Mouse (Mus musculus) embryonic facial prominence, embryonic 15.5 days (tissue): ENCODE measurements around the gene Prdm16. TPM values are rescaled to one million over a fixed set of nuclear protein-coding genes. Genes with fewer than 3 reads are reported as not detected.

Source experiments
- ATAC-seq: fragments of 200-750 bp; cut with Nextera tagmentation; 2 replicates; pipeline ENCODE4 v1.8.0; 2017; ENCODE audit warnings: low read depth, moderate TSS enrichment; ENCODE audit not compliant: insufficient number of reproducible peaks, low FRiP score, low TSS enrichment
- H3K27ac ChIP-seq: fragments of 300-500 bp; sonication (generic); replicated peaks from 2 replicates; pipeline ENCODE4 v1.5.1; 2015; ENCODE audit warnings: mild to moderate bottlenecking, inconsistent platforms
- H3K27me3 ChIP-seq: fragments of 300-500 bp; sonication (generic); 2 replicates; pipeline ENCODE4 v1.6.1; 2015; ENCODE audit warnings: inconsistent platforms
- H3K36me3 ChIP-seq: fragments of 300-500 bp; sonication (generic); 2 replicates; pipeline ENCODE4 v1.6.1; 2015; ENCODE audit warnings: mild to moderate bottlenecking, inconsistent platforms
- H3K4me1 ChIP-seq: fragments of 300-500 bp; sonication (generic); 2 replicates; pipeline ENCODE4 v1.6.1; 2015; ENCODE audit warnings: inconsistent platforms
- H3K4me2 ChIP-seq: fragments of 300-500 bp; sonication (generic); replicated peaks from 2 replicates; pipeline ENCODE4 v1.6.1; 2015; ENCODE audit warnings: mild to moderate bottlenecking, inconsistent platforms
- H3K4me3 ChIP-seq: fragments of 300-500 bp; sonication (generic); replicated peaks from 2 replicates; pipeline ENCODE4 v1.5.1; 2015; ENCODE audit warnings: mild to moderate bottlenecking, inconsistent platforms
- H3K9ac ChIP-seq: fragments of 300-500 bp; sonication (generic); 2 replicates; pipeline ENCODE4 v1.6.1; 2015; ENCODE audit warnings: inconsistent platforms
- H3K9me3 ChIP-seq: fragments of 300-500 bp; sonication (generic); replicated peaks from 2 replicates; pipeline ENCODE4 v1.6.1; 2016; ENCODE audit warnings: inconsistent platforms
- WGBS: fragments of 180-500 bp; shearing (Covaris S2); methylation state at CpG from one replicate; pipeline ENCODE4 v1.1.7; 2015; 5-methylcytosine and 5-hydroxymethylcytosine counted together
- polyA plus RNA-seq: library from polyadenylated mRNA; unstranded; fragments of >200 nt; fragmentation: Nextera tagmentation; extraction: Ambion mirVana; gene quantifications from 2 replicates; pipeline ENCODE4 v1.2.1, GENCODE M21; 2015

Prdm16 gene
- polyA plus RNA-seq, 1 experiment from 2014 or later, result 12.5 TPM

GRCm38 (mm10) chr4:154536110-154536509, 100.6 kb downstream of the Prdm16 start:
- Histone ChIP-seq H3K27me3 (no peaks in the 10 kb centered on the region), H3K4me1 (peaks cover 5% of the 10 kb centered on the region), H3K9me3 (no peaks in the 10 kb centered on the region), H3K4me2 (no peak overlapping the region), H3K36me3 (no peaks in the 10 kb centered on the region), H3K4me3 (no peak overlapping the region), H3K9ac (no peak overlapping the region), H3K27ac (no peak overlapping the region)
- WGBS, result 61% methylated on average over 5 of the region's 5 CpGs
- no peak for ATAC-seq

GRCm38 (mm10) chr4:154531368-154531767, 105.3 kb downstream of the Prdm16 start:
- Histone ChIP-seq H3K9me3 (no peaks in the 10 kb centered on the region), H3K27me3 (no peaks in the 10 kb centered on the region), H3K27ac (no peak overlapping the region), H3K4me1 (peaks cover 15% of the 10 kb centered on the region), H3K9ac (no peak overlapping the region), H3K36me3 (no peaks in the 10 kb centered on the region), H3K4me2 (no peak overlapping the region), H3K4me3 (no peak overlapping the region)
- WGBS, result 39% methylated on average over 4 of the region's 4 CpGs
- ATAC-seq, result no peak

- no peak overlapping the region for H3K4me2 ChIP-seq
- no peaks in the 10 kb centered on the region for H3K9me3 ChIP-seq
- no peak overlapping the region for H3K4me3 ChIP-seq
- H3K27me3 ChIP-seq, result no peaks in the 10 kb centered on the region
- H3K4me1 ChIP-seq, result peaks cover 15% of the 10 kb centered on the region
- H3K9ac ChIP-seq, result no peak overlapping the region
- no peak overlapping the region for H3K27ac ChIP-seq
- ATAC-seq, result no peak
- no peaks in the 10 kb centered on the region for H3K36me3 ChIP-seq
- 71% methylated on average over 7 of the region's 7 CpGs for WGBS
These were observed 106.3 kb downstream of the Prdm16 start for GRCm38 (mm10) chr4:154530336-154530735.

DNA sequence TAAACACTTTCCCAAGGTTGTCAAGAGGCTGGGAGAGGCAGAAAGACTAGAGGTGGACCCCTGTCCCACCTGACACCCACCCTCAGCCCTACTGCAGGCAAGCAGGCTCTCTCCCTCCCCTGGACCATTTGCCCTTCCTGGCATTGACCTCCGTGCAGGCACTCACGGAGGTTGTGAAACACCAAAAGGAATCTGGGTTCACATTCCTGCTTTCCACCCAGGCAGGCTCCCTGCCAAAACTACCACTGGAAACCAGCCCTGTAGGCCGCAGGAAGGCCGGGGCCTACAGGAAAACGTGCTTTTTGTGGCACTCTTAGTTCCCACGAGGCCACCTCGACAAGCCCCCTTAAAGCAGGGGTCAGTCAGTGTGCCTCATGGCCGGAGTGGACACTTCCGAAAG, 109.2 kb downstream of the Prdm16 start:
- Histone ChIP-seq H3K36me3 (no peaks in the 10 kb centered on the region), H3K27ac (no peak overlapping the region), H3K4me1 (peaks cover 15% of the 10 kb centered on the region), H3K9ac (no peak overlapping the region), H3K9me3 (no peaks in the 10 kb centered on the region), H3K4me3 (no peak overlapping the region), H3K4me2 (no peak overlapping the region), H3K27me3 (no peaks in the 10 kb centered on the region)
- ATAC-seq, result no peak
- 41% methylated on average over 9 of the region's 9 CpGs for WGBS

GRCm38 (mm10) chr4:154526351-154526786, 110.3 kb downstream of the Prdm16 start:
- H3K4me3 ChIP-seq, result no peak overlapping the region
- no peak overlapping the region for H3K4me2 ChIP-seq
- no peak overlapping the region for H3K27ac ChIP-seq
- no peak overlapping the region for H3K9ac ChIP-seq
- peaks cover 15% of the 10 kb centered on the region for H3K4me1 ChIP-seq
- no peak for ATAC-seq
- no peaks in the 10 kb centered on the region for H3K9me3 ChIP-seq
- H3K36me3 ChIP-seq, result no peaks in the 10 kb centered on the region
- WGBS, result 82% methylated on average over 6 of the region's 6 CpGs
- H3K27me3 ChIP-seq, result no peaks in the 10 kb centered on the region

- Histone ChIP-seq H3K27me3 (no peaks in the 10 kb centered on the region), H3K4me1 (peaks cover 13% of the 10 kb centered on the region), H3K27ac (no peak overlapping the region), H3K36me3 (no peaks in the 10 kb centered on the region), H3K4me2 (no peak overlapping the region), H3K9me3 (no peaks in the 10 kb centered on the region), H3K9ac (no peak overlapping the region), H3K4me3 (no peak overlapping the region)
- no peak for ATAC-seq
- WGBS, result 62% methylated on average over 17 of the region's 17 CpGs
These were observed 112.8 kb downstream of the Prdm16 start for GRCm38 (mm10) chr4:154523898-154524297.

DNA sequence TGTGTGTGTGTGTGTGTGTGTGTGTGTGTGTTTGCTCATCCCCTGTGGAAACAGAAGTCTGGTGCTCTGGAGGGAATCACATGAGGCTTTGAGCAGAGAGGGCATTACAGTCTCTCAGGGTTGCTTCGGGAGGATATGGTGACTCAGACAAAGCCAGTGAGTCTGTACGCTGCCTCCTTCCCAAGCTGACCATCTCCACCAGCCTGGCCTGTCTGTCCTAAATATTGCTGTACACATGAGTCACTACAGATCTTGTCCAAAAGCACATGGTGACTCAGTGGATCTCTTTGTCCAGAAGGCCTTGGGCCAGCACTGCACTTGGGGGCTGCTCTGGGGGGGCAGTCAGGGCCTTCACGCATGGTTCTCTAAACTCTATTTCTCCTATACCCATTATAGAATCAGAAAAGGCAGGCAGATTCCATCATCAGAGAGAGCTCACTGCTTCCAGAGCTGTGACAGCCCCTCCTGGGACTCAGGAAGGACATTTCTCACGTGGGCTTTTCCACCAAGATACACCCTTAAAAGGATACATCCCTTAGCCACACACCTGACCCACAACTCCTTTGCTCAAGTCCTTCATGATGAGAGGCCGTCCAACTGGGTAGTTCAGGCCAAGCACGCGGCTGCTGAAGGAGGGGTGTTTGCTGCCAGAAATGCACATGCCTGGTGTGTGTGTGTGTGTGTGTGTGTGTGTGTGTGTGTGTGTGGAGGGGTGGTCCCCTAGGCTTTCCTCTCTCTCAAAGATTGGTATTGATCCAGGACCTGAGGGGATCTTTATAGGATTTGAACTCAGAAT, 114.6 kb downstream of the Prdm16 start:
- Histone ChIP-seq H3K4me3 (no peak overlapping the region), H3K9ac (no peak overlapping the region), H3K4me1 (no peaks in the 10 kb centered on the region; the same call in 1 of the 2 replicates), H3K27me3 (no peaks in the 10 kb centered on the region), H3K27ac (no peak overlapping the region), H3K9me3 (no peaks in the 10 kb centered on the region), H3K36me3 (no peaks in the 10 kb centered on the region), H3K4me2 (no peak overlapping the region)
- 89% methylated on average over 7 of the region's 7 CpGs for WGBS
- ATAC-seq, result no peak

GRCm38 (mm10) chr4:154519470-154520037, 117.1 kb downstream of the Prdm16 start:
- Histone ChIP-seq H3K4me2 (no peak overlapping the region), H3K27ac (no peak overlapping the region), H3K36me3 (no peaks in the 10 kb centered on the region), H3K27me3 (no peaks in the 10 kb centered on the region), H3K4me3 (no peak overlapping the region), H3K9me3 (no peaks in the 10 kb centered on the region), H3K9ac (no peak overlapping the region), H3K4me1 (no peaks in the 10 kb centered on the region; the same call in 1 of the 2 replicates)
- ATAC-seq, result no peak
- WGBS, result 65% methylated on average over 16 of the region's 16 CpGs

DNA sequence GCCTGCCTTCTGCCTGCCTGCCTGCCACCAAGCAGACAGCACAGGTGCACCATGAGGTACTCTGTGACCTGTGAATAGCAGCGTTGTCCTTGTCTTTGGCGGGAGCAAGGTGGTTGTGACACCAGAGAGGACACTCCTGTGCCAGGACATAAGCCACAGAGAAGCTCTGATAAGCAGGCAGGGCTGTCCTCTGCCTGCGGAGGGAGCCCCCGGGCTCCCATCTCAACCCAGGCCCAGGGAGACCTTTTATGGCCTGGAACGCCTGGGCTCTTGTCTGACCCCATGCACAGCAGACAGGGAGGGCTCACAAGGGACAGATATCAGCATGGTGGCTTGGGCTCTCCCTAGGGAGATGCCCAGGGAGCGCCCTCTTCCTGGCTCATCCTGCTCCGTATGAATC, 118.7 kb downstream of the Prdm16 start:
- WGBS, result 80% methylated on average over 7 of the region's 7 CpGs
- Histone ChIP-seq H3K9me3 (no peaks in the 10 kb centered on the region), H3K4me2 (no peak overlapping the region), H3K4me1 (no peaks in the 10 kb centered on the region; the same call in 1 of the 2 replicates), H3K4me3 (no peak overlapping the region), H3K27ac (no peak overlapping the region), H3K27me3 (no peaks in the 10 kb centered on the region), H3K9ac (no peak overlapping the region), H3K36me3 (no peaks in the 10 kb centered on the region)
- no peak for ATAC-seq

- Histone ChIP-seq H3K4me1 (peaks cover 12% of the 10 kb centered on the region), H3K27ac (no peak overlapping the region), H3K4me2 (no peak overlapping the region), H3K36me3 (no peaks in the 10 kb centered on the region), H3K27me3 (no peaks in the 10 kb centered on the region), H3K9me3 (no peaks in the 10 kb centered on the region), H3K9ac (no peak overlapping the region), H3K4me3 (no peak overlapping the region)
- WGBS, result 59% methylated on average over 8 of the region's 8 CpGs
- ATAC-seq, result no peak
These were observed 120.2 kb downstream of the Prdm16 start for GRCm38 (mm10) chr4:154516470-154516869.

- Histone ChIP-seq H3K4me1 (peaks cover 16% of the 10 kb centered on the region), H3K27me3 (no peaks in the 10 kb centered on the region), H3K36me3 (no peaks in the 10 kb centered on the region), H3K9me3 (no peaks in the 10 kb centered on the region), H3K9ac (no peak overlapping the region), H3K4me2 (no peak overlapping the region), H3K4me3 (no peak overlapping the region), H3K27ac (no peak overlapping the region)
- ATAC-seq, result no peak
- 34% methylated on average over 2 of the region's 2 CpGs for WGBS
These were observed 123.0 kb downstream of the Prdm16 start for GRCm38 (mm10) chr4:154513664-154514063.
